Mouse (Mus musculus): ENCODE results near the gene Adamts16. TPM values are rescaled to one million over a fixed set of nuclear protein-coding genes. Genes with fewer than 3 reads are reported as not detected.

Gene Adamts16
- polyA plus RNA-seq, 1 experiment, result not detected

- TF ChIP-seq POLR2A (IDR thresholded peaks at IDR 0.05; ENCODE audit: insufficient read depth, low read length) (no peak), CTCF (IDR thresholded peaks at IDR 0.05; ENCODE audit: low read depth, low read length) (no peak), EP300 (IDR thresholded peaks at IDR 0.05; ENCODE audit: insufficient read depth, low read depth, low read length) (no peak)
- H3K4me1 ChIP-seq (ENCODE audit: control insufficient read depth, insufficient read depth, low read length), result no peaks in the 10 kb centered on the region
- no peaks in the 10 kb centered on the region for H3K9me3 ChIP-seq (replicated peaks; ENCODE audit: control insufficient read depth, insufficient read depth, low read length, poor library complexity, severe bottlenecking)
- no peaks in the 10 kb centered on the region for H3K36me3 ChIP-seq (ENCODE audit: control insufficient read depth, insufficient read depth, low read length, poor library complexity, severe bottlenecking)
- no peak overlapping the region for H3K27ac ChIP-seq (ENCODE audit: insufficient read depth, low read length)
- H3K4me3 ChIP-seq (ENCODE audit: low read depth, low read length), result no peak overlapping the region
- no peaks in the 10 kb centered on the region for H3K27me3 ChIP-seq (ENCODE audit: control insufficient read depth, insufficient read depth, low read length, poor library complexity, severe bottlenecking)
- H3K9ac ChIP-seq (ENCODE audit: low read depth, poor library complexity, severe bottlenecking), result no peak overlapping the region
Measured at GRCm38 (mm10) chr13:70799322-70799721, 42.3 kb downstream of the Adamts16 start.

DNA sequence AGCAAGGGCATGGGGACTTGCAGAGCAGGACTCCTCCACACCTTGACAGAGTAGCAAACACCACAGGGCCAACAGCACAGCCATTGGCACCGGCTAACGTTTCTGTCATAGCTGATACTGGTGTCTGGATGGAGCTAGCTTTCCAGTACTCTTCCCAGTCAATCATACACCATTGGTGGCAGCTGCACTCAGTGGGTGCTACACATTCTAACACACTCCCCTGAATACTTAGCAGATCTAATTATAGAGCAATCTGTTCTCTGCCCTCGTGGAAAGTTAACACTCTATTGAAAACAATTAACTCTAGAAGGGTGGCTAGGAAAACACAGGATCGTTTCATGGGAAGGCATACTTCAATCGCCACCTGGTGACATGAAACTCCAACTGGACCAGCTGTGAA is 43.2 kb downstream of the Adamts16 start:
- Histone ChIP-seq H3K9ac (ENCODE audit: low read depth, poor library complexity, severe bottlenecking) (no peak overlapping the region), H3K36me3 (ENCODE audit: control insufficient read depth, insufficient read depth, low read length, poor library complexity, severe bottlenecking) (no peaks in the 10 kb centered on the region), H3K4me3 (ENCODE audit: low read depth, low read length) (no peak overlapping the region), H3K4me1 (ENCODE audit: control insufficient read depth, insufficient read depth, low read length) (no peaks in the 10 kb centered on the region), H3K9me3 (replicated peaks; ENCODE audit: control insufficient read depth, insufficient read depth, low read length, poor library complexity, severe bottlenecking) (no peaks in the 10 kb centered on the region), H3K27ac (ENCODE audit: insufficient read depth, low read length) (no peak overlapping the region), H3K27me3 (ENCODE audit: control insufficient read depth, insufficient read depth, low read length, poor library complexity, severe bottlenecking) (no peaks in the 10 kb centered on the region)
- TF ChIP-seq CTCF (IDR thresholded peaks at IDR 0.05; ENCODE audit: low read depth, low read length) (no peak), EP300 (IDR thresholded peaks at IDR 0.05; ENCODE audit: insufficient read depth, low read depth, low read length) (no peak), POLR2A (IDR thresholded peaks at IDR 0.05; ENCODE audit: insufficient read depth, low read length) (no peak)

DNA sequence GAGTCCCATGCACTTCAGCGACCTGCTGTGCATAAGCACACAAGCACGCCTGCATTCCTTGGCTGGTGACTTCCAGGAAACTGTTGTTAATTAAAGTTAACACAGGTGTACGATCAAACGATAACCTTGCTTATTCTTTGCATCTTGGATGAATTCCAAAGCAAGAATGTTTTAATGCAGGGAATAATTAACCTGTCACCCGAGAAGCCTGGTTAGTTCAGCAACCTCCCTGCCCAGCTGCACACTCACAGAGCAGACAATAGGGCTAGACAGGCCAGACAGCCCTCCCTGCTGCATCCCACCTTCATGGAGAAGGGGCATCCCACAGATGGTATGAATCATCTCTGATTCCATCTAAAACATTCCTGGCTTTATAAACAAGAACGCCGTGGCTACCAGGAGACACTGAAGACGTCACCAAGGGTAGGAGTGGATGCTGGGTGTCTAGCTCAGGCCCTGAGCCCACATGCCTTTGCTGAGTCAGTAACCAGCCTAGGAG is 47.5 kb downstream of the Adamts16 start:
- Histone ChIP-seq H3K27ac (ENCODE audit: insufficient read depth, low read length) (no peak overlapping the region), H3K9ac (ENCODE audit: low read depth, poor library complexity, severe bottlenecking) (no peak overlapping the region), H3K9me3 (replicated peaks; ENCODE audit: control insufficient read depth, insufficient read depth, low read length, poor library complexity, severe bottlenecking) (no peaks in the 10 kb centered on the region), H3K36me3 (ENCODE audit: control insufficient read depth, insufficient read depth, low read length, poor library complexity, severe bottlenecking) (no peaks in the 10 kb centered on the region), H3K4me1 (ENCODE audit: control insufficient read depth, insufficient read depth, low read length) (no peaks in the 10 kb centered on the region), H3K27me3 (ENCODE audit: control insufficient read depth, insufficient read depth, low read length, poor library complexity, severe bottlenecking) (no peaks in the 10 kb centered on the region), H3K4me3 (ENCODE audit: low read depth, low read length) (no peak overlapping the region)
- TF ChIP-seq CTCF (IDR thresholded peaks at IDR 0.05; ENCODE audit: low read depth, low read length) (no peak), POLR2A (IDR thresholded peaks at IDR 0.05; ENCODE audit: insufficient read depth, low read length) (no peak), EP300 (IDR thresholded peaks at IDR 0.05; ENCODE audit: insufficient read depth, low read depth, low read length) (no peak)

DNA sequence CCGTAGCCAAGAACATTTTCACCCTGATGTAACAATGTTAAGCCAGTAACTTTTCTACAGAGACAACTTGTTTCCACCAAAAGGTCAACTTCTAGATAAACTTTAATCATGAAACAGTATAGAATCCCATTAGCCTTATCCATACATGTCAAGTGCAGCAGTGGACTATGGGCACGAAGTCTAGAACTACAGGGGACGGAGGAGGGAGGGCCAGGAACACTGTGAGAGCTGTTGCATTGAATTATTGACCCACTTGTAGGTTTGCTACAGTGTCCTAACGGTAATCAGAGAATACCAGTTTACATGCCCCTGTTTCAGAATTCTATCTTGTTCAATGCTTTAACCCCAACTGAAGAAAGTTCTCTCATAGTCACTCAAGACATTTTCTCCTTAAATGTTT is 48.0 kb downstream of the Adamts16 start:
- TF ChIP-seq CTCF (IDR thresholded peaks at IDR 0.05; ENCODE audit: low read depth, low read length) (no peak), POLR2A (IDR thresholded peaks at IDR 0.05; ENCODE audit: insufficient read depth, low read length) (no peak), EP300 (IDR thresholded peaks at IDR 0.05; ENCODE audit: insufficient read depth, low read depth, low read length) (no peak)
- H3K4me1 ChIP-seq (ENCODE audit: control insufficient read depth, insufficient read depth, low read length), result no peaks in the 10 kb centered on the region
- no peaks in the 10 kb centered on the region for H3K27me3 ChIP-seq (ENCODE audit: control insufficient read depth, insufficient read depth, low read length, poor library complexity, severe bottlenecking)
- no peaks in the 10 kb centered on the region for H3K36me3 ChIP-seq (ENCODE audit: control insufficient read depth, insufficient read depth, low read length, poor library complexity, severe bottlenecking)
- no peak overlapping the region for H3K27ac ChIP-seq (ENCODE audit: insufficient read depth, low read length)
- no peaks in the 10 kb centered on the region for H3K9me3 ChIP-seq (replicated peaks; ENCODE audit: control insufficient read depth, insufficient read depth, low read length, poor library complexity, severe bottlenecking)
- no peak overlapping the region for H3K9ac ChIP-seq (ENCODE audit: low read depth, poor library complexity, severe bottlenecking)
- no peak overlapping the region for H3K4me3 ChIP-seq (ENCODE audit: low read depth, low read length)

- no peaks in the 10 kb centered on the region for H3K4me1 ChIP-seq (ENCODE audit: control insufficient read depth, insufficient read depth, low read length)
- H3K4me3 ChIP-seq (ENCODE audit: low read depth, low read length), result no peak overlapping the region
- no peak overlapping the region for H3K27ac ChIP-seq (ENCODE audit: insufficient read depth, low read length)
- TF ChIP-seq CTCF (IDR thresholded peaks at IDR 0.05; ENCODE audit: low read depth, low read length), result no peak
- H3K9ac ChIP-seq (ENCODE audit: low read depth, poor library complexity, severe bottlenecking), result no peak overlapping the region
- H3K36me3 ChIP-seq (ENCODE audit: control insufficient read depth, insufficient read depth, low read length, poor library complexity, severe bottlenecking), result no peaks in the 10 kb centered on the region
- no peaks in the 10 kb centered on the region for H3K9me3 ChIP-seq (replicated peaks; ENCODE audit: control insufficient read depth, insufficient read depth, low read length, poor library complexity, severe bottlenecking)
- H3K27me3 ChIP-seq (ENCODE audit: control insufficient read depth, insufficient read depth, low read length, poor library complexity, severe bottlenecking), result no peaks in the 10 kb centered on the region
Measured at GRCm38 (mm10) chr13:70792950-70793349, 48.7 kb downstream of the Adamts16 start.

GRCm38 (mm10) chr13:70789806-70790205 is 51.8 kb downstream of the Adamts16 start:
- no peaks in the 10 kb centered on the region for H3K4me1 ChIP-seq (ENCODE audit: control insufficient read depth, insufficient read depth, low read length)
- no peaks in the 10 kb centered on the region for H3K9me3 ChIP-seq (replicated peaks; ENCODE audit: control insufficient read depth, insufficient read depth, low read length, poor library complexity, severe bottlenecking)
- H3K27ac ChIP-seq (ENCODE audit: insufficient read depth, low read length), result no peak overlapping the region
- no peak for TF ChIP-seq EP300 (IDR thresholded peaks at IDR 0.05; ENCODE audit: insufficient read depth, low read depth, low read length)
- no peak for TF ChIP-seq CTCF (IDR thresholded peaks at IDR 0.05; ENCODE audit: low read depth, low read length)
- TF ChIP-seq POLR2A (IDR thresholded peaks at IDR 0.05; ENCODE audit: insufficient read depth, low read length), result no peak
- H3K4me3 ChIP-seq (ENCODE audit: low read depth, low read length), result no peak overlapping the region
- H3K9ac ChIP-seq (ENCODE audit: low read depth, poor library complexity, severe bottlenecking), result no peak overlapping the region
- no peaks in the 10 kb centered on the region for H3K36me3 ChIP-seq (ENCODE audit: control insufficient read depth, insufficient read depth, low read length, poor library complexity, severe bottlenecking)
- H3K27me3 ChIP-seq (ENCODE audit: control insufficient read depth, insufficient read depth, low read length, poor library complexity, severe bottlenecking), result no peaks in the 10 kb centered on the region
